Mouse (Mus musculus) macrophage (primary cell): ENCODE measurements around the gene Fam189a1. TPM values are rescaled to one million over a fixed set of nuclear protein-coding genes. Genes with fewer than 3 reads are reported as not detected.

Source experiments
- H3K27ac ChIP-seq: fragments of 350-480 bp; formaldehyde crosslinking; 2 replicates; pipeline ENCODE4 v1.9.0; 2021
- H3K36me3 ChIP-seq: fragments of 350-480 bp; formaldehyde crosslinking; 2 replicates; pipeline ENCODE4 v1.9.0; 2021; ENCODE audit errors: inconsistent target
- H3K4me3 ChIP-seq: fragments of 350-480 bp; formaldehyde crosslinking; 2 replicates; pipeline ENCODE4 v1.9.0; 2021; ENCODE audit errors: inconsistent target
- H3K79me2 ChIP-seq: fragments of 350-480 bp; formaldehyde crosslinking; 2 replicates; pipeline ENCODE4 v1.9.0; 2021; ENCODE audit errors: inconsistent target
- WGBS: methylation state at CpG from one replicate; pipeline ENCODE4 v1.1.7; 2026; ENCODE audit warnings: inconsistent platforms; ENCODE audit not compliant: missing documents; 5-methylcytosine and 5-hydroxymethylcytosine counted together
- polyA plus RNA-seq: library from polyadenylated mRNA; stranded (reverse); fragments of 250-400 nt; gene quantifications from 3 replicates; pipeline ENCODE4 v1.2.4, GENCODE M21; 2018; ENCODE audit warnings: inconsistent platforms

Gene Fam189a1
- polyA plus RNA-seq, 1 experiment from 2014 or later, result not detected

DNA sequence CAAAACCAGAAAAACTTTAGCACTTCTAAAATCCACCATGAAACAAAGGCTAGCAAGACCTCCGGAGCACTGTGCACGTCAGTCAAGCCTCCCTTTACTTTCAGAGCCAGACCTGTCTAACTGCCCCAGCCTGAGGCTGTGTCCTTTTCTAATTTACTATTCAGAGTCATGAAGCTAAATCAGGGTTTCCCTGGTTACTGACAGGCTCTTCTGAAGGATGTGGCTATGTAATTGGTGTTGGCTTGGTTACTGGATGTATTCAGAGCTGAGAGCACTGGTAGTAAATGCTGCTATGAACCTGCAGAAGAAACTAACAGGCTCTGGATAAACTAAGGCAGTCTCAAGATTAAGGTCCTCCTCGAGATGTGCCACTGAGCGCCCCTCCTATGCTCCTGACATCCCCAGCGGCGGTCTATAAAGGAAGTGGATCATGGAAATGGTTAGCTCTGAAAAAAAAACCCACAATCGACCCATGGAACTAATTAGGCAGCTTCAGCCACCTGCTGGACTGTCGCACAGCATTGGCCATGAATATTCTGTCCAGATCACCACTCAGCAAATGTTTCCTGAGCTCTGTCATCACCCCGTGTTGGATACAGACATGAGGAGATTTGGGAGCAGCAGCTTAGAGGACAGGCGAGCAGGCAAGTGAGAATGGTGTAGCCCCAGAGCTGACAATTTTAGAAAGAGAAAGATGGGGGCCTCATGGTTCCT is 315.3 kb downstream of the Fam189a1 start:
- Histone ChIP-seq H3K36me3 (no peaks in the 10 kb centered on the region), H3K27ac (no peak overlapping the region), H3K79me2 (no peaks in the 10 kb centered on the region), H3K4me3 (no peak overlapping the region)
- 87% methylated on average over 10 of the region's 10 CpGs for WGBS

DNA sequence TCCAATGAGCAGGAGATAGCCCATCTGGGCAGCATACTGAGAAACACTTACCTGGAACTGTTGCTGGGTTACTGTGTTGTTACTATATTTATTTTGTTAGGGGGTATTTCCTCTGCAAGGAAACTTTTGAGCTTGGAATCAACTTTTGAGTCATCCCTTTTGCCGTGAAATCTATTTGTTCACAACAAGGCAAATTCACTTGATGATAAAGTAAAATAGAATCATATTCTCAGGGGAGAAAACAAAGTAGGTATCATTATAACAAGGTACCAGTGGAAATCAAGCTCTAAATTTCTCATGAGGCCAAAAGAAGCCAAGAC is 315.8 kb downstream of the Fam189a1 start:
- H3K36me3 ChIP-seq, result no peaks in the 10 kb centered on the region
- no peak overlapping the region for H3K4me3 ChIP-seq
- H3K27ac ChIP-seq, result no peak overlapping the region
- H3K79me2 ChIP-seq, result no peaks in the 10 kb centered on the region
- 85% methylated on average over 1 of the region's 1 CpGs for WGBS

- Histone ChIP-seq H3K4me3 (no peak overlapping the region), H3K27ac (no peak overlapping the region), H3K79me2 (no peaks in the 10 kb centered on the region), H3K36me3 (no peaks in the 10 kb centered on the region)
- 9% methylated on average over 20 of the region's 21 CpGs for WGBS
Measured at GRCm38 (mm10) chr7:64839801-64840575, 316.4 kb downstream of the Fam189a1 start.

DNA sequence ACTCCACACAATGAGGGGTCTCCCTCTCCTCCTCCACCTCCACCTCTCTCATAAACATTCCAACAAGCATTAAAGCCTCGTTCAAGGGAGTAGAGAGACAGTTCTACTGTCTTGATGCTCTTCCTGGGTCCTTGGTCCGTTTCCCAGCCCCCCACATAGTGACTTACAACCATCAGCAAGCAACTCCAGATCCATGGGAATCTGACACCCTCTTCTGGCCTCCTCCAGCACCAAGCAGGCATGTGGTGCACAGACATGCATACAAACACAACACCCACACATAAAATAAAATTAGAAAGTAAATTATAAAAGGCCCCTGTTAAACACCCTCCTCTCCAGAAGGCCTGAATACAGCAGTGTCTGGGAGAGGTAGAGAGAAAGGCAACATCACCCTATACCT is 317.1 kb downstream of the Fam189a1 start:
- Histone ChIP-seq H3K4me3 (no peak overlapping the region), H3K27ac (no peak overlapping the region), H3K79me2 (no peaks in the 10 kb centered on the region), H3K36me3 (no peaks in the 10 kb centered on the region)
- WGBS, result 64% methylated on average over 1 of the region's 2 CpGs

GRCm38 (mm10) chr7:64830214-64830995 is 326.0 kb downstream of the Fam189a1 start:
- Histone ChIP-seq H3K79me2 (no peaks in the 10 kb centered on the region), H3K27ac (no peak overlapping the region), H3K36me3 (no peaks in the 10 kb centered on the region), H3K4me3 (no peak overlapping the region)
- 48% methylated on average over 5 of the region's 5 CpGs for WGBS

GRCm38 (mm10) chr7:64821081-64821480 is 335.3 kb downstream of the Fam189a1 start:
- no peak overlapping the region for H3K27ac ChIP-seq
- WGBS, result 84% methylated on average over 5 of the region's 5 CpGs
- H3K79me2 ChIP-seq, result no peaks in the 10 kb centered on the region
- H3K36me3 ChIP-seq, result no peaks in the 10 kb centered on the region
- no peak overlapping the region for H3K4me3 ChIP-seq

GRCm38 (mm10) chr7:64819683-64820082 is 336.7 kb downstream of the Fam189a1 start:
- H3K79me2 ChIP-seq, result no peaks in the 10 kb centered on the region
- no peak overlapping the region for H3K4me3 ChIP-seq
- 93% methylated on average over 9 of the region's 9 CpGs for WGBS
- H3K36me3 ChIP-seq, result no peaks in the 10 kb centered on the region
- H3K27ac ChIP-seq, result no peak overlapping the region

- WGBS, result 88% methylated on average over 6 of the region's 6 CpGs
- H3K4me3 ChIP-seq, result no peak overlapping the region
- no peak overlapping the region for H3K27ac ChIP-seq
- H3K79me2 ChIP-seq, result no peaks in the 10 kb centered on the region
- no peaks in the 10 kb centered on the region for H3K36me3 ChIP-seq
Measured at GRCm38 (mm10) chr7:64808876-64809275, 347.5 kb downstream of the Fam189a1 start.

- H3K4me3 ChIP-seq, result no peak overlapping the region
- H3K36me3 ChIP-seq, result no peaks in the 10 kb centered on the region
- WGBS, result 87% methylated on average over 8 of the region's 8 CpGs
- no peaks in the 10 kb centered on the region for H3K79me2 ChIP-seq
- H3K27ac ChIP-seq, result no peak overlapping the region
Measured at GRCm38 (mm10) chr7:64805100-64805499, 351.3 kb downstream of the Fam189a1 start.

GRCm38 (mm10) chr7:64795554-64795953 is 360.8 kb downstream of the Fam189a1 start:
- Histone ChIP-seq H3K79me2 (no peaks in the 10 kb centered on the region), H3K4me3 (no peak overlapping the region), H3K36me3 (no peaks in the 10 kb centered on the region), H3K27ac (no peak overlapping the region)
- 79% methylated on average over 6 of the region's 6 CpGs for WGBS

- H3K79me2 ChIP-seq, result no peaks in the 10 kb centered on the region
- no peak overlapping the region for H3K4me3 ChIP-seq
- H3K27ac ChIP-seq, result no peak overlapping the region
- 19% methylated on average over 8 of the region's 8 CpGs for WGBS
- no peaks in the 10 kb centered on the region for H3K36me3 ChIP-seq
Measured at GRCm38 (mm10) chr7:64792031-64792430, 364.3 kb downstream of the Fam189a1 start.

GRCm38 (mm10) chr7:64791145-64791544 is 365.2 kb downstream of the Fam189a1 start:
- WGBS, result 94% methylated on average over 9 of the region's 9 CpGs
- no peaks in the 10 kb centered on the region for H3K36me3 ChIP-seq
- no peaks in the 10 kb centered on the region for H3K79me2 ChIP-seq
- H3K27ac ChIP-seq, result no peak overlapping the region
- H3K4me3 ChIP-seq, result no peak overlapping the region

GRCm38 (mm10) chr7:64785040-64785439 is 371.3 kb downstream of the Fam189a1 start:
- Histone ChIP-seq H3K79me2 (no peaks in the 10 kb centered on the region), H3K36me3 (no peaks in the 10 kb centered on the region), H3K4me3 (no peak overlapping the region), H3K27ac (no peak overlapping the region)
- 83% methylated on average over 3 of the region's 3 CpGs for WGBS

- H3K27ac ChIP-seq, result no peak overlapping the region
- no peaks in the 10 kb centered on the region for H3K79me2 ChIP-seq
- 29% methylated on average over 4 of the region's 4 CpGs for WGBS
- H3K36me3 ChIP-seq, result no peaks in the 10 kb centered on the region
- H3K4me3 ChIP-seq, result no peak overlapping the region
Measured at GRCm38 (mm10) chr7:64779501-64779900, 376.9 kb downstream of the Fam189a1 start.
